Mouse (Mus musculus) forebrain, embryonic 14.5 days (tissue): ENCODE results near the gene Marveld2. TPM values are rescaled to one million over a fixed set of nuclear protein-coding genes. Genes with fewer than 3 reads are reported as not detected.

Experiments
- ATAC-seq: fragments of 200-750 bp; cut with Nextera tagmentation; 2 replicates; pipeline ENCODE4 v1.8.0; 2017; ENCODE audit warnings: mild to moderate bottlenecking, moderate library complexity
- DNase-seq: peaks from one replicate; pipeline ENCODE4 v3.0.0-alpha.2; 2015; ENCODE audit warnings: low spot score
- H3K27ac ChIP-seq: fragments of 300-500 bp; sonication (generic); 2 replicates; pipeline ENCODE4 v1.5.1; 2014; ENCODE audit warnings: low read depth, mild to moderate bottlenecking, control low read depth, low read length, moderate library complexity
- H3K27me3 ChIP-seq: fragments of 300-500 bp; sonication (generic); replicated peaks from 2 replicates; pipeline ENCODE4 v1.6.1; 2014; ENCODE audit warnings: low read length, control low read depth, mixed read lengths; ENCODE audit not compliant: control insufficient read depth, insufficient read depth
- H3K36me3 ChIP-seq: fragments of 300-500 bp; sonication (generic); 2 replicates; pipeline ENCODE4 v1.6.1; 2014; ENCODE audit warnings: low read length, control low read depth; ENCODE audit not compliant: control insufficient read depth, insufficient read depth
- H3K4me1 ChIP-seq: fragments of 300-500 bp; sonication (generic); 2 replicates; pipeline ENCODE4 v1.6.1; 2014; ENCODE audit warnings: antibody characterized with exemption, low read length, control low read depth; ENCODE audit not compliant: control insufficient read depth, insufficient read depth
- H3K4me2 ChIP-seq: fragments of 300-500 bp; sonication (generic); 2 replicates; pipeline ENCODE4 v1.6.1; 2014; ENCODE audit warnings: mild to moderate bottlenecking, control low read depth, low read length
- H3K4me3 ChIP-seq: fragments of 300-500 bp; sonication (generic); 2 replicates; pipeline ENCODE4 v1.5.1; 2014; ENCODE audit warnings: low read depth, low read length, control low read depth
- H3K9ac ChIP-seq: fragments of 300-500 bp; sonication (generic); 2 replicates; pipeline ENCODE4 v1.6.1; 2014; ENCODE audit warnings: mild to moderate bottlenecking, low read length, control low read depth, moderate library complexity
- H3K9me3 ChIP-seq: fragments of 300-500 bp; sonication (generic); replicated peaks from 2 replicates; pipeline ENCODE4 v1.6.1; 2016; ENCODE audit warnings: low read length, control low read depth, mixed read lengths; ENCODE audit not compliant: control insufficient read depth
- WGBS: fragments of 180-500 bp; shearing (Covaris S2); extraction: QIAGEN DNeasy Blood & Tissue Kit; methylation state at CpG from one replicate; pipeline ENCODE4 v1.1.7; 2014; 5-methylcytosine and 5-hydroxymethylcytosine counted together
- polyA plus RNA-seq: library from polyadenylated mRNA; unstranded; fragments of >200 nt; fragmentation: Nextera tagmentation; extraction: Ambion mirVana; gene quantifications from 2 replicates; pipeline ENCODE4 v1.2.1, GENCODE M21; 2014

Gene Marveld2
- polyA plus RNA-seq, 1 experiment from 2014 or later = 1.8 TPM

DNA sequence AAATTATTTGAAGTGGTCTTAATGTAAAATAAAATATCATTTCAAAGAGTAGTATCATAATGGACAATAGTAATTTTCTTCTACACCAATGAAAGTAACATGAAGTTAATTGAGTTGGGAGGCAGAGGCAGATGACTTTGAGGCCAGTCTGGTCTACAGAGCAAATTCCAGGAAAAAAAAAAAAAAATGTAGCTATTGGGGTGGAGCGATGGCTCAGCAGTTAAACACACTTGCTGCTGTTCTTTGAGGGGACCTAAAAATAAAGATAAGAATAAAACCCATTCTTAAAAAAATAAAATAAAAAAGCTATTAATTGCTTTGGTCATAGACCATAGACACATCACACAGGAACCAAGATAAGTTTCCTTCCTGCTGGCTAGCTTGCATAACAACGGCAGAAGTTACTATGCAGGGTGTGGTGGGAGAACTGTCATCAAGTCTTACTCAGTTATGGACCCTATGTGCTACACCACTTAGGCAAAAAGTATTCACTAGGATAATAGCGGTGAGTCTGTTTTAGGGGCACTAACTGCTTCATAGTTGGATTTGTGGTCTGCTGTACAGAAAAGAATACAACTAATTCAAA is 17.4 kb upstream of the Marveld2 start:
- H3K4me2 ChIP-seq = no peak overlapping the region
- DNase-seq (no peak), ATAC-seq (no peak)
- H3K4me3 ChIP-seq = no peak overlapping the region
- H3K4me1 ChIP-seq = no peaks in the 10 kb centered on the region
- 93% methylated on average over 3 of the region's 3 CpGs for WGBS
- H3K27me3 ChIP-seq = no peaks in the 10 kb centered on the region
- no peaks in the 10 kb centered on the region for H3K9me3 ChIP-seq
- no peak overlapping the region for H3K9ac ChIP-seq
- H3K36me3 ChIP-seq = peaks cover 73% of the 10 kb centered on the region
- no peak overlapping the region for H3K27ac ChIP-seq

DNA sequence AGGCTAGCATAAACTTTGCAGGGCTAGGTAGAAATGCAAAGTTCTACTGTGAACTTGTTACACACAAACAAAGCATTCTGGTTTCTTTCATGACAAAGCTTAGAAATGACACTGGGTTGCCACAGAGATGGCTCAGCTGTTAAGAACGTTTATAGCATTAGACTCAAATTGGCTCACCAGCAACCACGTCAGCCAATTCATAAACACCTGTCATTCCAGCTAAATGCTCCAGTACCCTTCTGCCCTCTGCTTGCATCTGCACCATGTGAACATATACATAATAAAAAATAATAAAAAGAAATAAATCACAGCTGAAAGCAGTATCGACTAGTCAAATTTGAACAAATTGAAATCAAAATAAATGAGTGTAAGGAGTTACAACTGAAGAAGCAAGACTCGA is 5.5 kb upstream of the Marveld2 start:
- ATAC-seq (no peak), DNase-seq (no peak)
- H3K4me2 ChIP-seq = no peak overlapping the region
- 87% methylated on average over 4 of the region's 4 CpGs for WGBS
- H3K27ac ChIP-seq = no peak overlapping the region
- no peak overlapping the region for H3K4me3 ChIP-seq
- H3K36me3 ChIP-seq = peaks cover 77% of the 10 kb centered on the region
- H3K9ac ChIP-seq = no peak overlapping the region
- no peaks in the 10 kb centered on the region for H3K4me1 ChIP-seq
- H3K9me3 ChIP-seq = no peaks in the 10 kb centered on the region
- no peaks in the 10 kb centered on the region; the same call in 1 of the 2 replicates for H3K27me3 ChIP-seq

DNA sequence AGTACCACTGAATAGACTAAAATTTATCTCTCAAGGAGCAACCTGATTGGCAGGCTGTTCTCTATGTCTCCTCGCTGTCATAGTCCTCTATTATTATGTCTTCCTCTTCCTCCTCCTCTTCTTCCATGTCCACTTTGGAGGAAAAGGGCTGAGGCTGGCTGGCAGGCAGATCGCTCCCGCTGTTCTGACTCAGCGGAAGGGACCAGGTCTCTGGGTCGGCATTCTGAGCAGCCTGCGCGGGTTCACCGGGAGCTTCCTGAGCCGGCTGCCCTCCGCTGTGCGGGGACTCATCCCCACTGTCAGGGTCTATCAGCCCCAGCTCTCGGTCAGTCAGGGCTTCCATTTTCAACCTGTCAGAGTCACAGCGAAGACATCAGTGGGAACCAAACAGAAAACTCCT is 812 bp upstream of the Marveld2 start:
- no peak for ATAC-seq
- H3K9ac ChIP-seq = no peak overlapping the region
- H3K27ac ChIP-seq = no peak overlapping the region
- H3K27me3 ChIP-seq = peaks cover 4% of the 10 kb centered on the region
- H3K4me3 ChIP-seq = no peak overlapping the region
- WGBS = 85% methylated on average over 13 of the region's 13 CpGs
- H3K4me2 ChIP-seq = no peak overlapping the region
- H3K36me3 ChIP-seq = peaks cover 43% of the 10 kb centered on the region
- no peaks in the 10 kb centered on the region for H3K9me3 ChIP-seq
- DNase-seq = no peak
- H3K4me1 ChIP-seq = no peaks in the 10 kb centered on the region

DNA sequence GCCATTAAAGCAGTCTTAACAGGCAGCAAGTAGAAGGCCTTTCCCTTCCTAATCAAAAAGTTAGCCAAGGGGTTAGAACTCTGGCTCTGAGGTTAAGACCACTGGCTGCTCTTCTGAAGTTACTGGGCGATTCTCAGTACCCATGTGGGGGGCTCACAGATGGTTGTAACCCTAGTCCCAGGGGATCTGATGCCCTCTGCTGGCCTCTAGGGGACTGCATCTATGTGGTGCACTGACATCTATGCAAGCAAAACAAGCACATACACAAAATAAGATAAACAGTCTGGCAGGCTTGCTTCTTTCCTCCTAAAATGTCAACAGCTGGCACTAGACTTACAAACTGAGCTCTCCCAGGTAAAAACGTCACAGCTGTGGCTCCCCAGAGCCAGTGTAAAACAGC is 3.9 kb downstream of the Marveld2 start:
- no peak overlapping the region for H3K4me3 ChIP-seq
- WGBS = 67% methylated on average over 2 of the region's 2 CpGs
- DNase-seq (no peak), ATAC-seq (no peak)
- H3K27ac ChIP-seq = no peak overlapping the region
- H3K27me3 ChIP-seq = peaks cover 4% of the 10 kb centered on the region
- H3K36me3 ChIP-seq = peaks cover 7% of the 10 kb centered on the region; the same call in 1 of the 2 replicates
- H3K9me3 ChIP-seq = no peaks in the 10 kb centered on the region
- no peak overlapping the region for H3K4me2 ChIP-seq
- no peaks in the 10 kb centered on the region for H3K4me1 ChIP-seq
- no peak overlapping the region for H3K9ac ChIP-seq

DNA sequence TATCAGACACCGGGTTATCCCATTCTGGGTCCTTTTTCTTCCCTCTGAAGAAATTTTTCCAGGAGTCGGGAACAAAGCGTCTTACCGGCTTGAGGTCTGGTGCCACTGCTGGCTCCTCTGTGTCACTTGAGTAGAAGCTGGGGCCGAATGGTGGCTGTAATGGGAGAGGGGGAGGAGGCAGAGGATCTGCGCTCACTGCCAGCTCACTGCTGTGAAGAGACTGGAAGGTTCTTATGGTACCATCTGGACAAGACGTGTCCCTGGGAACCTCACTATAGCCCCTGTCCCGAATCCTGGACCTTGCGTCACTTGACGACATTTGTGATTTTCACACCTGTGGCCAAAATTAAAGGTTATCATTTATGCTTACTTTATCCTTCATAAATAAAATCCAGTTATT is 4.5 kb downstream of the Marveld2 start:
- WGBS = 96% methylated on average over 10 of the region's 10 CpGs
- no peak overlapping the region for H3K27ac ChIP-seq
- H3K4me2 ChIP-seq = no peak overlapping the region
- no peak overlapping the region for H3K4me3 ChIP-seq
- H3K9me3 ChIP-seq = no peaks in the 10 kb centered on the region
- H3K4me1 ChIP-seq = no peaks in the 10 kb centered on the region
- no peak for ATAC-seq
- DNase-seq = no peak
- peaks cover under 1% of the 10 kb centered on the region; the same call in 1 of the 2 replicates for H3K36me3 ChIP-seq
- H3K9ac ChIP-seq = no peak overlapping the region
- peaks cover 4% of the 10 kb centered on the region; the same call in 1 of the 2 replicates for H3K27me3 ChIP-seq

DNA sequence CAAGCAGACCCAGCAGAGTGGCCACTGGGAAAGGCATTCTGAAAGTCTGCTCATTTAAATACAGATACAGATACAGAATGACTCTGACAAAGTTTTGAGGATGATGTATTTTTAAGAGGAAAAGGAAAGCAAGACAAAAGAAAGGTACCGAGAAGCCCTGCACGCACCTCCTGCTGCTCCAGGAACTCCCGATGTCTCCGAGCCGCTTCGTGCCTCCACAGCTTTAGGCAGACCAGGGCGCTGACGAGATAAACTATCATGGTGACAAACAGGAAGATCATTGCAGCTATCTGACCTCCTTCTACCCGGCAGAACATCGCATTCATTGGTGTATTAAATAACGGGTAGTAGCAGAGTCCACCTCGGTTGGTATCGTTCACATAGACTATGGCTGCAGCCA is 5.5 kb downstream of the Marveld2 start:
- DNase-seq (no peak), ATAC-seq (no peak)
- Histone ChIP-seq H3K27me3 (peaks cover 1% of the 10 kb centered on the region; the same call in 1 of the 2 replicates), H3K36me3 (no peaks in the 10 kb centered on the region), H3K4me1 (no peaks in the 10 kb centered on the region), H3K4me3 (no peak overlapping the region), H3K9ac (no peak overlapping the region), H3K9me3 (no peaks in the 10 kb centered on the region), H3K27ac (no peak overlapping the region), H3K4me2 (no peak overlapping the region)
- WGBS = 93% methylated on average over 13 of the region's 13 CpGs

DNA sequence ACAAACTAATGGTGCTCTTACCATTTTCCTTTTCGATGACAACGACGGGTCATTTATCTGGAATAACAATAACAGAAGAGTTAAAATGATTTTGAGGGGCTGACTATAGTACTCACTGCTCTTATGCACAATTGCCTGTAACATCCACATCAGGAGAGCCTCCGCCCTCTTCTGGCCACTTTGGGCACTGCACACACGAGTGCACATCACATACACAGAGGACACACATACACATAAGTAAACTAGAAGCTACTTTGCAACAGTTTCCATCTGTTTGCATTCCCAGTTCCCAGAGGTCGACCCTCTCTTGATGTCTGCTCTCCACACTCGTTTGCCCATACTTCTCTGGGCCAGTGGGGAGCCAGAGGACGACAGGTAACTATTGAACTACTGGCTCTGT is 9.0 kb downstream of the Marveld2 start:
- DNase-seq = no peak
- Histone ChIP-seq H3K4me1 (no peaks in the 10 kb centered on the region), H3K27me3 (no peaks in the 10 kb centered on the region), H3K27ac (no peak overlapping the region), H3K4me3 (no peak overlapping the region), H3K36me3 (no peaks in the 10 kb centered on the region), H3K4me2 (no peak overlapping the region), H3K9me3 (no peaks in the 10 kb centered on the region), H3K9ac (no peak overlapping the region)
- 84% methylated on average over 8 of the region's 8 CpGs for WGBS
- ATAC-seq = no peak

DNA sequence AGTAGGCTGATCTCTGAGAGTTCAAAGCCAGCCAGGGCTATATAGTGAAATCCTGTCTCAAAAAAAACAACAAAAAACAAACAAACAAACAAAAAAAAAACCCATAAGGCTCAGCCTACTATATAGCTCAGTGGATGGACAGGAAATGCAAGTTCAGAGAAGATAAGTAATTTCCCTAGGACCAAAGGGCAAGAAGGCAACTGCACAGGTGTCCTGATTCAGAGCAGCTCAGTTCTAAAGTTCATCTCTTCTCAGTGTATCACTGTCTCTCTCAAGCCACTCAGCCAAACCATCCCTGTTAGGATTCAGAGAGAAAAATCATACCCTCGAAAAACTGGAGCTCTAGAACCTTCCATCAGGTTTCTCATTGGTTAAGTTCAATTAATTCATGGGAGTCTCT is 10.9 kb downstream of the Marveld2 start:
- no peaks in the 10 kb centered on the region for H3K27me3 ChIP-seq
- ATAC-seq (no peak), DNase-seq (no peak)
- 71% methylated on average over 1 of the region's 1 CpGs for WGBS
- H3K4me2 ChIP-seq = no peak overlapping the region
- H3K36me3 ChIP-seq = no peaks in the 10 kb centered on the region
- H3K4me3 ChIP-seq = no peak overlapping the region
- H3K9ac ChIP-seq = no peak overlapping the region
- no peak overlapping the region for H3K27ac ChIP-seq
- no peaks in the 10 kb centered on the region for H3K9me3 ChIP-seq
- H3K4me1 ChIP-seq = no peaks in the 10 kb centered on the region

DNA sequence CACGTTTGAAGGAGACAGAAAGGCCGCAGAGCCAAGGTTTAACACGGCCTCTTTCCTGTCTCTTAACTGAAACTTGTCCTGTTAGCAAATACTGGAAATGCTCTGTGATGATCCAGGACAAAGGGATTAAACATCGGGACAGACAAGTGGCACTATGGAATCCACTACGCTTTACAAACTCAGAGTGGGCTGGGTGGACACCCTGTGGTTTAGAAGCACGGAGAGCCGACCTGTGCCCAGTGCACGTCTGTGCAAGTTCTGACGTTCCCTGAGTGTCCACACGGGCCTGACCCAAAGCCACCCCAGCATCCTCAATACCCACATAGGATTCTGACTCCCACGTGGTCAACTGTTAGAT is 13.1 kb downstream of the Marveld2 start:
- WGBS = 88% methylated on average over 11 of the region's 11 CpGs
- ATAC-seq (no peak), DNase-seq (no peak)

More for the DNA sequence above, 13.1 kb downstream of the Marveld2 start:
- Histone ChIP-seq H3K4me1 (no peaks in the 10 kb centered on the region), H3K9me3 (no peaks in the 10 kb centered on the region), H3K4me2 (no peak overlapping the region), H3K36me3 (no peaks in the 10 kb centered on the region), H3K27ac (no peak overlapping the region), H3K27me3 (no peaks in the 10 kb centered on the region), H3K9ac (no peak overlapping the region), H3K4me3 (no peak overlapping the region)
